Mouse (Mus musculus) lung, postnatal 0 days (tissue): ENCODE data around the gene Fblim1. TPM values are rescaled to one million over a fixed set of nuclear protein-coding genes. Genes with fewer than 3 reads are reported as not detected.

Experiments used
- ATAC-seq: fragments of 200-750 bp; cut with Nextera tagmentation; 2 replicates; pipeline ENCODE4 v1.8.0; 2017; ENCODE audit warnings: moderate library complexity
- DNase-seq: peaks from one replicate; pipeline ENCODE4 v3.0.0-alpha.2; 2016; ENCODE audit warnings: low spot score
- H3K27ac ChIP-seq: fragments of 300-500 bp; sonication (generic); 2 replicates; pipeline ENCODE4 v1.5.1; 2014; ENCODE audit warnings: antibody characterized with exemption, mild to moderate bottlenecking, low read length, mixed read lengths
- H3K27me3 ChIP-seq: fragments of 300-500 bp; sonication (generic); replicated peaks from 2 replicates; pipeline ENCODE4 v1.6.1; 2014; ENCODE audit warnings: low read length, mixed read lengths; ENCODE audit not compliant: insufficient read depth
- H3K36me3 ChIP-seq: fragments of 300-500 bp; sonication (generic); 2 replicates; pipeline ENCODE4 v1.6.1; 2014; ENCODE audit warnings: low read length, mixed read lengths; ENCODE audit not compliant: insufficient read depth
- H3K4me1 ChIP-seq: fragments of 300-500 bp; sonication (generic); 2 replicates; pipeline ENCODE4 v1.6.1; 2014; ENCODE audit warnings: antibody characterized with exemption, low read depth, low read length, mixed read lengths; ENCODE audit not compliant: insufficient read depth
- H3K4me2 ChIP-seq: fragments of 300-500 bp; sonication (generic); replicated peaks from 2 replicates; pipeline ENCODE4 v1.6.1; 2014; ENCODE audit warnings: low read depth, mild to moderate bottlenecking, low read length, moderate library complexity, mixed read lengths
- H3K4me3 ChIP-seq: fragments of 300-500 bp; sonication (generic); 2 replicates; pipeline ENCODE4 v1.5.1; 2014; ENCODE audit warnings: low read depth, low read length
- H3K9ac ChIP-seq: fragments of 300-500 bp; sonication (generic); replicated peaks from 2 replicates; pipeline ENCODE4 v1.6.1; 2014; ENCODE audit warnings: low read depth, mild to moderate bottlenecking
- H3K9me3 ChIP-seq: fragments of 300-500 bp; sonication (generic); 2 replicates; pipeline ENCODE4 v1.6.1; 2016; ENCODE audit warnings: low read length, mixed read lengths
- CTCF ChIP-seq: IDR thresholded peaks from 2 replicates; pipeline ENCODE4 v1.5.1; 2016; ENCODE audit warnings: antibody characterized with exemption, mild to moderate bottlenecking
- EP300 ChIP-seq: IDR thresholded peaks from 2 replicates; pipeline ENCODE4 v1.6.1; 2016; ENCODE audit warnings: antibody characterized with exemption, mild to moderate bottlenecking, control low read depth
- WGBS: fragments of 180-500 bp; shearing (Covaris S2); extraction: QIAGEN DNeasy Blood & Tissue Kit; methylation state at CpG from one replicate; pipeline ENCODE4 v1.1.7; 2014; 5-methylcytosine and 5-hydroxymethylcytosine counted together
- polyA plus RNA-seq: library from polyadenylated mRNA; unstranded; fragments of >200 nt; fragmentation: Nextera tagmentation; extraction: Ambion mirVana; gene quantifications from 2 replicates; pipeline ENCODE4 v1.2.1, GENCODE M21; 2015

Fblim1 gene
- polyA plus RNA-seq, 1 experiment from 2014 or later, result 52.3 TPM

GRCm38 (mm10) chr4:141628661-141629060 is 22.8 kb upstream of the Fblim1 start:
- 66% methylated on average over 14 of the region's 14 CpGs for WGBS
- peaks cover 51% of the 10 kb centered on the region for H3K36me3 ChIP-seq

GRCm38 (mm10) chr4:141627502-141627901 is 21.6 kb upstream of the Fblim1 start:
- H3K27ac ChIP-seq, result no peak overlapping the region
- TF ChIP-seq CTCF, result no peak
- TF ChIP-seq EP300, result no peak
- no peak for ATAC-seq

More at GRCm38 (mm10) chr4:141628661-141629060, 22.8 kb upstream of the Fblim1 start:
- Histone ChIP-seq H3K4me3 (no peak overlapping the region), H3K27me3 (no peaks in the 10 kb centered on the region), H3K4me1 (no peaks in the 10 kb centered on the region), H3K9ac (no peak overlapping the region), H3K9me3 (no peaks in the 10 kb centered on the region), H3K4me2 (no peak overlapping the region), H3K27ac (no peak overlapping the region)
- TF ChIP-seq EP300 (no peak), CTCF (no peak)
- no peak for DNase-seq
- no peak for ATAC-seq

GRCm38 (mm10) chr4:141625774-141626550 is 20.1 kb upstream of the Fblim1 start:
- WGBS, result 90% methylated on average over 16 of the region's 16 CpGs
- Histone ChIP-seq H3K4me1 (no peaks in the 10 kb centered on the region), H3K36me3 (peaks cover 30% of the 10 kb centered on the region), H3K27me3 (no peaks in the 10 kb centered on the region), H3K4me2 (no peak overlapping the region), H3K9me3 (no peaks in the 10 kb centered on the region), H3K9ac (no peak overlapping the region), H3K4me3 (no peak overlapping the region), H3K27ac (no peak overlapping the region)
- no peak for DNase-seq
- ATAC-seq, result no peak
- TF ChIP-seq EP300, result no peak
- TF ChIP-seq CTCF, result no peak

More at GRCm38 (mm10) chr4:141627502-141627901, 21.6 kb upstream of the Fblim1 start:
- Histone ChIP-seq H3K4me2 (no peak overlapping the region), H3K9ac (no peak overlapping the region), H3K9me3 (no peaks in the 10 kb centered on the region), H3K36me3 (peaks cover 45% of the 10 kb centered on the region), H3K4me1 (no peaks in the 10 kb centered on the region), H3K4me3 (no peak overlapping the region), H3K27me3 (no peaks in the 10 kb centered on the region)
- no peak for DNase-seq
- 93% methylated on average over 5 of the region's 5 CpGs for WGBS

GRCm38 (mm10) chr4:141624983-141625773 is 19.3 kb upstream of the Fblim1 start:
- Histone ChIP-seq H3K4me2 (no peak overlapping the region), H3K36me3 (peaks cover 22% of the 10 kb centered on the region), H3K27me3 (no peaks in the 10 kb centered on the region), H3K9me3 (no peaks in the 10 kb centered on the region), H3K4me3 (no peak overlapping the region), H3K9ac (no peak overlapping the region), H3K27ac (no peak overlapping the region), H3K4me1 (no peaks in the 10 kb centered on the region)
- WGBS, result 68% methylated on average over 19 of the region's 19 CpGs
- TF ChIP-seq CTCF, result peak; percentile 72
- TF ChIP-seq EP300, result no peak
- ATAC-seq, result 0 out of 2 replicates have a peak, but pooled peaks have one; percentile 5
- DNase-seq, result peak; percentile 53

- H3K9me3 ChIP-seq, result no peaks in the 10 kb centered on the region
- ATAC-seq (peak; percentile 8; the same call in 1 of the 2 replicates), DNase-seq (no peak)
- TF ChIP-seq CTCF (no peak), EP300 (no peak)
- no peak overlapping the region for H3K9ac ChIP-seq
- peaks cover 13% of the 10 kb centered on the region; the same call in 1 of the 2 replicates for H3K36me3 ChIP-seq
- no peak overlapping the region for H3K4me3 ChIP-seq
- H3K27me3 ChIP-seq, result no peaks in the 10 kb centered on the region
- 87% methylated on average over 8 of the region's 8 CpGs for WGBS
- peak overlapping the region; percentile 38; the same call in 1 of the 2 replicates for H3K27ac ChIP-seq
- no peak overlapping the region for H3K4me2 ChIP-seq
- H3K4me1 ChIP-seq, result no peaks in the 10 kb centered on the region
Observed at GRCm38 (mm10) chr4:141624134-141624533, 18.2 kb upstream of the Fblim1 start.

DNA sequence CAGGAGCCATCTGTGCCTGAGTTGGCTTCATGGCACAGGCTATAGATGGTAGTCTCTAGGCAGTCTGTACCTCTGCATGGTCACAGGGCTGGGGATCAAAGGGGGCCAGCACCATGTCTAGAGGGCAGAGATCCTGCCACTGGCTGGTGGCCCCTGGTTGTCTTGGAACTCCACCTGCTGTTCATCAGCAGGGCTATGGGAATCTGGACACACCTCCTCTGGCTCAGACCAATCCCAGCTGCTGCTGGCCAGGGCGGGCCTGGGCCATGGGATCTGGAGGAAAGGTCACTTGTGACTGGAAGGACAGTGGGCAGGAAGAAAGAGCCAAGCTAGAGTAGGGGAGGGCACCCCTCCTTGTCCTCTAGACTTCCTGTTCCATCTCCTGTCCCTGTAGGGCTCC is 17.8 kb upstream of the Fblim1 start, which contains the start of gene Slc25a34:
Gene Slc25a34 (minus strand): TSS at position 156 of the 400 bp plus-strand sequence.
- peak; percentile 91 for ATAC-seq
- WGBS, result 38% methylated on average over 1 of the region's 1 CpGs
- H3K27ac ChIP-seq, result peak within 1 kb of the TSS; percentile 43; the same call in 1 of the 2 replicates
- no peak within 1 kb of the TSS for H3K9ac ChIP-seq
- H3K27me3 ChIP-seq, result no peaks in the 10 kb centered on the region
- no peaks in the 10 kb centered on the region for H3K4me1 ChIP-seq
- peak; percentile 88 for DNase-seq
- peak; percentile 40; the same call in 1 of the 2 replicates for TF ChIP-seq EP300
- TF ChIP-seq CTCF, result peak; percentile 26
- no peak within 1 kb of the TSS for H3K4me3 ChIP-seq
- H3K9me3 ChIP-seq, result no peaks in the 10 kb centered on the region
- 0 out of 2 replicates have a peak, but pooled peaks cover 10% of the 10 kb centered on the region for H3K36me3 ChIP-seq
- no peak within 1 kb of the TSS for H3K4me2 ChIP-seq
